1 mouse cellular context compared by ENCODE assay signal in the genomic region with DNA sequence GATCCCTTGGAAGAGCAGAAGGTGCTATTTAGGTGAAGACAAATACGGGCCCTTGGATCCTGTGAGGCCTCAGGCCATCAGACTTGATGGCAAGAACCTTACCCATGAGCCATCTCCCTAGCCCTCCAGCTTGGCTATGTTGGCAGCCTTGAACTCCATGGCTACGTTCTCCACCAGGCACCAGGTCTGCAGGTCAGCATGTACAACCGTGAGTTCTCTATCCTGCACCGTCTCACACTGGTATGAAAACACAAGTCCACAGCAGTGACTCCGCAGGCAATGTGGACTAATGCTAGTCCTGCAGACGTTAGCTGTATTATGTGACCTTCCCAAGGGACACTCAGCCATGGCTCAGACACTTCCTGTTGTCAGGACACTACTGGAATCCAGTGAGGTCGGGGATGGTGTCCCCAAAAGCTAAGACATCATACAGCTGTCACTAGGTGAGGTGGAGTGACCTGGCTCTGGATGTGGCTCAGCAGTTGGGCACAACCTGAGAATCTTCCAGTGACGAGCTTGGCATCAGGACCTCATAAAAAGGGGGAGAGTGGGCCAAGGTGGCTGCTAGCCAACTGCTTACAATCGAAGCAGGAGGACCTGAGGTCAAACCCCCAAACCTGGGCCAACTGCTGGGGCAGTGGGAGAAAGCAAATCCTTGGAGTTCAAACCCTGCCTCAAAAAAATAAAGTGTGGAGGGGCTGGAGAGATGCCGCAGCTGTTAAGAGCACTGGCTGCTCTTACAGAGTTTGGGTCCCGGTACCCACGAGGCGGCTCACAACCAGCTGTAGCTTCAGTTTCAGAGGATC.
TF ChIP-seq lines count a peak whose summit lies in the region.

No protein-coding gene starts in this region.

TF ChIP-seq in MEL, 35 proteins besides CTCF, POLR2A, EP300 and RAD21:
- TF ChIP-seq POLR2AphosphoS5 (IDR thresholded peaks at IDR 0.05; ENCODE audit: borderline replicate concordance, low read depth, low read length) (peak; percentile 96), NELFE (IDR thresholded peaks at IDR 0.05; ENCODE audit: low read depth, low read length) (0 out of 2 replicates have a peak, but pooled peaks have one; percentile 4), MYB (IDR thresholded peaks at IDR 0.05; ENCODE audit: low read depth, low read length) (no peak)
